Mouse (Mus musculus): ENCODE data around the gene Alox12b. TPM values are rescaled to one million over a fixed set of nuclear protein-coding genes. Genes with fewer than 3 reads are reported as not detected.

Alox12b gene
- not detected for polyA plus RNA-seq (2017; shearing (Covaris generic))

DNA sequence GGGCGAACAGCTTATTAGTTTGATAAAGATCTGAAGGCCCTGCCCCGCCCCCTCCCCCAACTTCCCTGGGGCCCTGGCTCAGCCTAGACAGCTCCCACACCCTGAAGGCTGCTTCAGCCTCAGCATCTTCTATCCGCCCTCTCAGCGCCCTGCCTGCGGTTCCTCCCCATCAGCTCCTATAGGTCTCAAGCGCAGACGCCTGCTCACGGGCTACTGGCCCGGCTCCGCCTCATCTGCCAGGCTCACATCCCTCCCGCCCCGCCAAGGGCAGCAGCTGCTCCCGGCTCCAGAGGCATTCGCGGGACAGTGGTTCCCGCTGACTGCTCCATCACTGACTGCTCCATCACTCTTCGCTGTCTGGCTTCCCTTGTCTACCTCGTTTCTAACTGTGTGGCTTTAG, at the start of gene Alox12b:
Gene Alox12b (plus strand): TSS at position 190 of the 400 bp plus-strand sequence.

DNA sequence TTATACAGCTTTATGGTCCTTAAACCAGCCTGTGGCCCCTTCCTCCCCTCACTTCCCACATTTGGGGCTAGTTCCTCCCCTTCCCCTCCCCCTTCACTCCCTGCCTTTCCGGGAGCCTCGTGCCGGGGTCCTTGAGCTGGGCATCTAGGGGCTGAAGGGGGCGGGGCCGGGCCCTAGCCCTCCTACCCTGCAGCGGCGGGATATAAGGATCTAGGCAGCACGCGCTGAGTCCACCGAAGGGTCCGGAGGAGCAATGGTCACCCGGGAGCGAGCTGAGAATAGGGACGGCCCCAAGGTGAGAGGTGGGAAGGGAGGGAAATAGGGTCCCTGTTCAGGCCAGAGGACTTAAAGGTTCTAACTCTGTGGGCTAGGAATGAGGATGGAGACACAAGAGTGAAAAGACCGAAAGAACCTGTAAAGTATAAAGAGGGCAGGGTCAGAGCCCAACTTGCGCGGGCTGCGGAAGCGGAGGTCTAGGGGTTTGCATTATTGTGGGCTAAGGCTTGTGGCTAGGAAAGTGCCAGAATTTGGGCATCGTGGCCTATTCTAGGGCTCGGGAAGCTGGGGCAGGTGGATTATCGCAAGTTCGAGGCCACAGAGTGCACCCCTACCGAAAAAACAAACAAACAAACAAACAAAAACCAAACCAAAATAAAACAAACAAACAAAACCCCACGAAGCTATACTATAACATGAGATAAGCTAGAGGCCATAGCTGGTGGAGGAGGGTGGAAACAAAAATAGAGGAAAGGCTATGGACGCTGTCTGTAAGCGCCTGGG, 36.4 kb upstream of the Alox12b start, which contains the start of gene Hes7:
Gene Hes7 (plus strand): TSS at position 184 of the 780 bp plus-strand sequence.

DNA sequence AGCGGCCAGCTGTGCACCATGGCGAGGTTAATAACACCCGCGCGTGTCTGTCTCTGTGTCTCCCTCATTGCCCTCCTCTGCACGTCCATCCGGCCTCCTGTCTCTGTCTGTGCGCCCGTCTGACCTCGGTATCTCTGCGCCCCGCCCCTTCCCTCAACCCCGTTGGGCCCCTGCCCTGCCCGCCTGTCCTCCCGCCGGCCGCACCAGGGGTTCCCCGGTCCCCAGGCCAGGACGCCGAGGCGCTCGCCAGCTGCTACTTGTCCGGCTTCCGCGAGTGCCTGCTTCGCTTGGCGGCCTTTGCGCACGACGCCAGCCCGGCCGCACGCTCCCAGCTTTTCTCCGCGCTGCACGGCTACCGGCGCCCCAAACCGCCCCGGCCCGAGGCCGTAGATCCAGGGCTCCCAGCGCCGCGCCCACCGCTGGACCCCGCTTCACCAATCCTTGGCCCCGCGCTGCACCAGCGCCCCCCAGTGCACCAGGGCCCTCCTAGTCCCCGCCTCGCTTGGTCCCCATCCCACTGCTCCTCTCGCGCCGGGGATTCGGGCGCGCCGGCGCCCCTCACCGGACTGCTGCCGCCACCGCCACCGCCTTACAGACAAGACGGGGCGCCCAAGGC, 34.3 kb upstream of the Alox12b start, which contains the start of gene 9130213A22Rik:
Gene 9130213A22Rik (minus strand): TSS at position 254 of the 616 bp plus-strand sequence.

DNA sequence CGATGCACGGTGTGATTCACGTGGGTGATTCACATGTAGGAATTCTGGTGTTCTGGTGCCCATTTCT, 31.1 kb upstream of the Alox12b start, which contains the start of gene Aloxe3:
Gene Aloxe3 (plus strand): TSS at position 45 of the 67 bp plus-strand sequence.

DNA sequence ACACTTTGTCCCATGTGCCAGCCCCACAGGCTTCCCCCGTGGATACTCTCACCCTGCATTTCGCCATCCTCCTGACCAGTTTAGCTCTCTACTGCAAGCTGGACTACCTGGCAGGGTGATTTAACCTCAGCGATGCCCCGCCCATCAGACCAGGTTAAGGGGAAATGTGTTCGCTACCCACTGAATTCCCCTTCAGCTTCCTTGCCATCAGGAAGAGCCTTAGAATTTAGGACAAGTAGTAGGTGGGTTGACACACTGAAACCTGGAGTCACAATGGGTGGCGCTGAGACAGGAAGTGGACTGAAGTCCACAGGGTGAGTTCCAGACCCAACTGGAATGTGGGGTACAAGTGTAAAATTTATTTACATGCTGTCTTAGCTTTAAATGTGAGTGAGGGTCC, 41.0 kb downstream of the Alox12b start, which contains the start of gene Alox8:
Gene Alox8 (minus strand): TSS at position 101 of the 400 bp plus-strand sequence.

Other genes starting within 250 kb of the Alox12b start
- gene Odf4, start 229.9 kb upstream of the Alox12b start, polyA plus RNA-seq (2017; shearing (Covaris generic)): not detected
- gene Arhgef15, start 199.5 kb upstream of the Alox12b start, polyA plus RNA-seq (2017; shearing (Covaris generic)): 0.19 TPM
- 13.3 TPM for gene Slc25a35, start 188.9 kb upstream of the Alox12b start, polyA plus RNA-seq (2017; shearing (Covaris generic))
- gene Rangrf, start 181.8 kb upstream of the Alox12b start, polyA plus RNA-seq (2017; shearing (Covaris generic)): 29.9 TPM
- gene Pfas, start 148.5 kb upstream of the Alox12b start, polyA plus RNA-seq (2017; shearing (Covaris generic)): 5.6 TPM
- gene Ctc1, start 141.1 kb upstream of the Alox12b start, polyA plus RNA-seq (2017; shearing (Covaris generic)): 23.3 TPM
- gene Aurkb, start 111.3 kb upstream of the Alox12b start, polyA plus RNA-seq (2017; shearing (Covaris generic)): 6.8 TPM
- gene Borcs6, start 97.3 kb upstream of the Alox12b start, polyA plus RNA-seq (2017; shearing (Covaris generic)): 4.2 TPM
- gene Tmem107, start 86.2 kb upstream of the Alox12b start, polyA plus RNA-seq (2017; shearing (Covaris generic)): 3.3 TPM
- 36.7 TPM for gene Vamp2, start 68.5 kb upstream of the Alox12b start, polyA plus RNA-seq (2017; shearing (Covaris generic))
- 14.7 TPM for gene Per1, start 61.8 kb upstream of the Alox12b start, polyA plus RNA-seq (2017; shearing (Covaris generic))
- not detected for gene Hes7, start 36.6 kb upstream of the Alox12b start, polyA plus RNA-seq (2017; shearing (Covaris generic))
- gene 9130213A22Rik, start 34.4 kb upstream of the Alox12b start, polyA plus RNA-seq (2017; shearing (Covaris generic)): not detected
- 0.46 TPM for gene Aloxe3, start 31.1 kb upstream of the Alox12b start, polyA plus RNA-seq (2017; shearing (Covaris generic))
- 7.9 TPM for gene Alox8, start 40.9 kb downstream of the Alox12b start, polyA plus RNA-seq (2017; shearing (Covaris generic))
- 0.24 TPM for gene Gucy2e, start 80.0 kb downstream of the Alox12b start, polyA plus RNA-seq (2017; shearing (Covaris generic))
- 16.9 TPM for gene Cntrob, start 166.8 kb downstream of the Alox12b start, polyA plus RNA-seq (2017; shearing (Covaris generic))
- 112 TPM for gene Trappc1, start 167.0 kb downstream of the Alox12b start, polyA plus RNA-seq (2017; shearing (Covaris generic))
- gene Kcnab3, start 169.3 kb downstream of the Alox12b start, polyA plus RNA-seq (2017; shearing (Covaris generic)): 2.9 TPM
- gene Rnf227, start 183.5 kb downstream of the Alox12b start, polyA plus RNA-seq (2017; shearing (Covaris generic)): 4.7 TPM
- gene Chd3, start 212.4 kb downstream of the Alox12b start, polyA plus RNA-seq (2017; shearing (Covaris generic)): 60.6 TPM
- 146 TPM for gene Naa38, start 238.5 kb downstream of the Alox12b start, polyA plus RNA-seq (2017; shearing (Covaris generic))
- 38.7 TPM for gene Cyb5d1, start 238.6 kb downstream of the Alox12b start, polyA plus RNA-seq (2017; shearing (Covaris generic))
- 1.2 TPM for gene Tmem88, start 241.2 kb downstream of the Alox12b start, polyA plus RNA-seq (2017; shearing (Covaris generic))

Measured in CD4-positive, CD25-positive, alpha-beta regulatory T cell, adult 9 weeks (primary cell).